Mouse (Mus musculus): ENCODE data around the gene Itpr1. TPM values are rescaled to one million over a fixed set of nuclear protein-coding genes. Genes with fewer than 3 reads are reported as not detected.
A peak's percentile ranks its signal among the peaks of the same experiment; 100 is the strongest.

Gene Itpr1
- total RNA-seq, 2 experiments from 2014 or later: 106 to 129 TPM

- DNase-seq (ENCODE audit: low spot score in 2 of 2): no peak
Measured at GRCm38 (mm10) chr6:108506161-108506560, 293.3 kb downstream of the Itpr1 start.

- no peak for DNase-seq (ENCODE audit: low spot score in 2 of 2)
Measured at GRCm38 (mm10) chr6:108507337-108507736, 294.4 kb downstream of the Itpr1 start.

- DNase-seq (ENCODE audit: low spot score in 2 of 2): no peak
Measured at GRCm38 (mm10) chr6:108509320-108509719, 296.4 kb downstream of the Itpr1 start.

- DNase-seq (ENCODE audit: low spot score in 2 of 2): peak in 1 of 2 experiments; percentile 24
Measured at GRCm38 (mm10) chr6:108510101-108510500, 297.2 kb downstream of the Itpr1 start.

- no peak for DNase-seq (ENCODE audit: low spot score in 2 of 2)
Measured at GRCm38 (mm10) chr6:108512097-108512496, 299.2 kb downstream of the Itpr1 start.

GRCm38 (mm10) chr6:108512994-108513393, 300.1 kb downstream of the Itpr1 start:
- no peak for DNase-seq (ENCODE audit: low spot score in 2 of 2)

GRCm38 (mm10) chr6:108516248-108516647, 303.4 kb downstream of the Itpr1 start:
- DNase-seq (ENCODE audit: low spot score in 2 of 2): no peak

GRCm38 (mm10) chr6:108517241-108517981, 304.5 kb downstream of the Itpr1 start:
- no peak for DNase-seq (ENCODE audit: low spot score in 2 of 2)

GRCm38 (mm10) chr6:108517986-108518385, 305.1 kb downstream of the Itpr1 start:
- no peak for DNase-seq (ENCODE audit: low spot score in 2 of 2)

GRCm38 (mm10) chr6:108518552-108518951, 305.7 kb downstream of the Itpr1 start:
- DNase-seq (ENCODE audit: low spot score in 2 of 2): no peak

- DNase-seq (ENCODE audit: low spot score in 2 of 2): no peak
Measured at GRCm38 (mm10) chr6:108519327-108519726, 306.4 kb downstream of the Itpr1 start.

- DNase-seq (ENCODE audit: low spot score in 2 of 2): no peak
Measured at GRCm38 (mm10) chr6:108523956-108524616, 311.2 kb downstream of the Itpr1 start.

- DNase-seq (ENCODE audit: low spot score in 2 of 2): no peak
Measured at GRCm38 (mm10) chr6:108524617-108525010, 311.7 kb downstream of the Itpr1 start.

GRCm38 (mm10) chr6:108527560-108527959, 314.7 kb downstream of the Itpr1 start:
- DNase-seq (ENCODE audit: low spot score in 2 of 2): no peak

GRCm38 (mm10) chr6:108527993-108528392, 315.1 kb downstream of the Itpr1 start:
- no peak for DNase-seq (ENCODE audit: low spot score in 2 of 2)

GRCm38 (mm10) chr6:108529150-108529549, 316.3 kb downstream of the Itpr1 start:
- no peak for DNase-seq (ENCODE audit: low spot score in 2 of 2)

- no peak for DNase-seq (ENCODE audit: low spot score in 2 of 2)
Measured at GRCm38 (mm10) chr6:108530781-108531323, 318.0 kb downstream of the Itpr1 start.

GRCm38 (mm10) chr6:108531324-108532311, 318.7 kb downstream of the Itpr1 start:
- no peak for DNase-seq (ENCODE audit: low spot score in 2 of 2)

- no peak for DNase-seq (ENCODE audit: low spot score in 2 of 2)
Measured at GRCm38 (mm10) chr6:108532486-108533179, 319.7 kb downstream of the Itpr1 start.

GRCm38 (mm10) chr6:108534139-108534538, 321.2 kb downstream of the Itpr1 start:
- no peak for DNase-seq (ENCODE audit: low spot score in 2 of 2)

GRCm38 (mm10) chr6:108534596-108534995, 321.7 kb downstream of the Itpr1 start:
- DNase-seq (ENCODE audit: low spot score in 2 of 2): no peak

All from adrenal gland, postnatal 4 days (tissue).